Mouse (Mus musculus): ENCODE measurements around the gene Slc5a10.
"Not testable (repeated sequence)": the region's sequence is repeated elsewhere in the genome, so short reads cannot be mapped to it uniquely, and the experiment has no call there.

Slc5a10 gene

DNA sequence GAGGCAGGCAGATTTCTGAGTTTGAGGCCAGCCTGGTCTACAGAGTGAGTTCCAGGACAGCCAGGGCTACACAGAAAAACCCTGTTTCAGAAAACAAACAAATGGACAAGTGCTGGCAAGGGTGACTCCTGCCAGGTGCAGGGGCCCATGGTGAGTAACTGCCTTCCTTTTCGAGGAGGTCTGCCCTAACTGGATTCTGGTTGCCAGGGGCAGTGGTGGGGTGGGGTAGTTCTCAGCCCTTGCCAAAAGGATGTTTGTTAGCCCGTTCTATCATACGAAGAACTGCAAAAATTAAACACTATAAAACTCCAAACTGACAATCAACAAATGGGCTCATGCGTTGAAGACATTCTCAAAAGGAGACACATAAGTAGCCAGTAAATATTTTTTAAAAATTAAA lies 71.0 kb downstream of the Slc5a10 start:
- DNase-seq (ENCODE audit: low spot score in 2 of 2): no peak

DNA sequence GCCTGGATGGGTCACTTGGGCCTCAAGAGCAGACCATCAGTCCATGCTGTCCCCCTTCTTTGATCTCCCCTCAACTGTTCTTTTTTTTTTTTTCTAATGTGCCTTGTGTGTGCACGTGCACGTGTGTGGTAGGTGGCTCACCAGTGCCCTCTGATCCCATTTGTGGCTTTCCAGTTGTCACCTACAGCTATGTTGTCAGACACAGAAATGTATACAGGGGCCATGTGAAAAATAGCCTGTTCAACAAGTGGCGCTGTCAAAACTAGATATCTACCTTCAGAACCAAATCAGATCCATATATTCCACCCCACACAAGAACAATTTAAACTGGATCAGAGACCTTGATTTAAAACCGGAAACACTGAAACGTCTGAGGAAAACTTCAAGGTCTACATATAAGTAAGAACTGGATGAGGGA lies 71.5 kb downstream of the Slc5a10 start:
- no peak for DNase-seq (ENCODE audit: low spot score in 2 of 2)

DNA sequence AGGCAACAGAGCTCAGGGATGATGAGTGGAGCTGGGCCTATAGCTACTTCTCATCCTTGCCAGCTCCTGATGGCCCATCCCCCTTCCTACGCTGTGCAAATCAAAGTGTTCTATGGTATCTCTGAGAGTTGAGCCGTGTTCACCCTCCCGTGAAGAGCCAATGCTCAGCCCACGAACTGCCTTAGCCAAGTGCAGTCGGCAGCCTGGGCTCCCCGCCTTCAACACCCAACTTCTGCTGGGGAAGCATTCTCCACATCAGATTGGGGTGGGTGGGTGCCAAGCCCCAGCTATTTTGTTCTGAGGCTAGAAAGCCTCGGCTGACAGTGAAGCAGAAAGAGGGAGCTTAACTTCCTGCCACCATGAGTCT lies 71.9 kb downstream of the Slc5a10 start:
- peak; percentile 65 to 73 for DNase-seq (ENCODE audit: low spot score in 2 of 2)

DNA sequence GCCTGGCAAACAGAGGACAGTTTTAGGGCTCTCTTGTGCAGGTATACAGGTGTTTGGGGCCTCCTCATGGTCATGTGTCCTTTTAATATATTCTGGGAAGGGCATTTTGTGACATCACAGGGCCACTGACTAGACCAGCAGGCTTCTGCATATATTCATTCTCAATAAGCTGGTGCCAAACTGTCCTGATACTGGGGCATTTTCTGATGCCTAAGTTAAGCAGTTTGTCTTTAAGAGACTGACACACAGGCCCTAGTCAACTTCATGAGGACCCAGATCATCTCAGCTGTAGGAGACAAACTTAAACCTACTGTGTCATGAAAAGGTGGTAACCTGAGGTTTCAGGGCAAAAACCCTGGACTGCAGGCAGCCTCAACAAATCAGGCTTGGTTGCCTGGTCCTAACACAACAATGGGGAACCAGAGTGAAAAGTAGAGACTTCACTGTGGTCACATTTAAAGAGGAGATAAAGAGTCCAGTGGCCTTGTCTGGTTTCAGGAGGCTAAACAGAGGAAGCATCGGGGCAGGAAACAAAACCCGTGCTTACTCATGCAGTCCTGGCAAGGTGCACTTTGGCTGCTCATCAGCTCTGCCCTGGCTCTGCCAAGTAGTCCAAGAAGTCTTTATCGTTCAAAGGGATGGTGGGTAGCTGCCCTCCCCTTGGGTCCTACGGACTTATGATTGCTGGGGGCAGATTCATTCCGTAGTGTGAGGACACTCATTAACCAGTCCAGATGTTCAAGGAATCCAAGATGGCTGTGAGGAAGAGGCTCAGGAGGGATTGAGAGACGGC lies 72.5 kb downstream of the Slc5a10 start:
- DNase-seq (ENCODE audit: low spot score in 2 of 2): no peak

DNA sequence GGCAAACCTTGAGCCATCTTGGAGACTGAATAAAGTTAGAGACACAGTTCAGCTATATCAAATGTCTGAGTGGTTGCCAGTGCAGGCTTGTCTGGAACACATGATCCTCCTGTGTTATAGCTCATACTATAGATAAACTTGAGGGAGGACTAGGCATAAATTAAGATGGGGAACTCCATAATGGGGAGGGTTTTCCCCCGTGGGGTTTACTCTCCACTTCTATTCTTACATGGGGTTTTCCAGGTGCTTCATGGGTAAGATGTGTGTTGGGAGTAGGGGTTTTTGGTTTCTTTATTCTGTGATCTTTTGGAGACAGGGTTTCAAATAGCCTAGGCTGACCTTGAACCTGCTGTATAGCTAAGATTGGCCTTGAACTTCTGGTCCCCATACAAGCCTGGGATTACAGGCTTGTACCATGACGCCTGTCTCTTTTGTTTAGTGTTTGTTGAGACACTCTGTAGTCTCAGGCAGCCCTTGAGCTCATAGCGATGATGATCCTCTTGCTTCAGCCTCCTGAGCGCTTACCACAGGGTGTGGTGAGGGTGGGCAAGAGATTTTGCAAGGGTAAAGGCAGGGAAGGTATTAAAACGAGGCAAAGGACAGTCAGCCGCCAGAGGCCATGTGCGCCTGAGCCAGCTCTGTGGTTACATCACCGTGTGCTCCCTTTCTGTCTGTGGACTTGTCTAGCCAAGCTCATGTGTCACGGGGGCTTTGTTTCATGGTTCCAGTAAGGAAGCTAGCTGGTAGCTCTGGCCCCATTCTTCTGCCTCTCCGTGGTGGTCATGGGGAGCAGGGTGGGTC lies 73.3 kb downstream of the Slc5a10 start:
- DNase-seq (ENCODE audit: low spot score in 2 of 2): no peak

DNA sequence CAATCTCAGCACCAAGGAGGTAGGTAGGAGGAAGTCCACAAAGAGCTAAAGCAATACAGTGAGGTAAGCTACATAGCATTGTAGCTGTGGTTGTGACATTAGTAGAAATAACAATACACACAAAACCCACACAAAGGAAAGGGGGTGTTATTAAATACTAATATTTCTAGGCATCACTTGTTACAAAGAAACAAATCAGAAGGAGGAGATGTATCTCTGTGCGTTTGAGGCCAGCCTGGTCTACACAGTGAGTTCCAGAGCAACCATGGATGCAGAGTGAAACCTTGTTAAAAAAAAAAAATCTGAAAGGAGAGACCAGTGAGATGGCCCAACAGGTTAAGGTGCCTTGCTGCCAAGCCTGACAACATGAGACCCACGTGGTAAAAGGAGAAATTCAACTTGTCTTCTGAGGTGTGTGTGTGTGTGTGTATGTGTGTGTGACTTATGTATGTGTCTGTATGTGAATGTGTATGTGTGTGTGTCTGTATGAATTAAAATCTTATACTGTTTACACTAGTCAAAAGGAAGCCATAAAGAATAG lies 74.1 kb downstream of the Slc5a10 start:
- no peak for DNase-seq (ENCODE audit: low spot score in 2 of 2)

DNA sequence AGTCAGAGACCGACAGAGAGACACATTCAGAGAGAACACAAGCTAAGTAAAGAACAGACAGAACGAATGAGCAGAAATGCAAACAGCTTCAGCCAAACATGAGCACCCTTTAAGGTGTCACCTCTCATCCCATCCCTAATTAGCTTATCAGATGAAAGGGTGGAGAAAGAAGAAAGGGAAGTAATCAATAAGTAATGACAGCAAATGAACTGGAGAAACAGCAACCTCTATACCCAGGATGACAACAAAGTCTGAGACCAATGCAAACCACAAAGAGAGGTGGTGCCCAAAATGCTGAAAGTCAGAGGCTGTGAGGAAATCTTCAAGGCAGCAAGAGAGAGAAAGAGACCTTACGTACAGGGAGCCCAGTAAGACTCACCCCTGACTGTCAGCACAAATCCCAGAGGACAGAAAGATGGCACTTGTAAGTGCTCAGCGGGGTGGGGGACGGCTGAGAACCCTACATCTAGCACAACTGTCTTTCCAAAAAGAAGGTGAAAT lies 75.2 kb downstream of the Slc5a10 start:
- no peak for DNase-seq (ENCODE audit: low spot score in 2 of 2)

DNA sequence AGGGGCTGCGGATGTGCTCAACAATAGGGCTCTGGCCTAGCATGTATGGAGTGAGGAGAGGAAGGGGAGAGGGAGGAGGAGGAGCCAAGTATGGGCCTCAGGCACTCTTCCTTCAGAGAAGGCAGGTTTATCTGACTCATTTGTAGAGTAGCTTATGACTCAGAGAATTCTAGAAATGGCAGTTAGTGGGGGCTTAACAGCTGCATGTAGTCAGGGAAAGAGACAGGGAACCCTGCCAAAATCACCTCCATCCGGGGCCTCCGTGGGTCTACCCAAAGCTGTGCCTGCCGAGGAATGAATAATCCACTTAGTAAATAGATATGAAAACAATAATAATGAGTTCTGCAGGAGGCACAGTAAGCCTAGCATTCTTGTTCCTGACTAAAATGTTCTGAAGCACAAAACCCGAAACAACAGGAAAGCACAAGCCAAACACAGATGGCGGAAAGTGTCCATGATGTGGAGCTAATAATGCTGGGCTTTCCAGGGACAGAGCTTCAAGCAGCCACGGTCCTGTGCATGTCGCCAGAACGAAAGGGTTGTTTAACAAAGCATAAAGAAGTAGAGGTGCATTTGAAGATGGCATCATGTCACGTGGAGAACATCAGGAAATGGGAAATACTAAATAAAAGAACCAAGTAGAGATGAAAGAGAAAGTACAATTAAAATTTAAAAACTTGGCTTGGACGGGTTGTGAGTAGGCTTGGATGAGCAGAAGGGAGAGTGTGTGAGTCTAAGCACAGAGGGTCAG lies 75.9 kb downstream of the Slc5a10 start:
- peak; percentile 74 to 78 for DNase-seq (ENCODE audit: low spot score in 2 of 2)

DNA sequence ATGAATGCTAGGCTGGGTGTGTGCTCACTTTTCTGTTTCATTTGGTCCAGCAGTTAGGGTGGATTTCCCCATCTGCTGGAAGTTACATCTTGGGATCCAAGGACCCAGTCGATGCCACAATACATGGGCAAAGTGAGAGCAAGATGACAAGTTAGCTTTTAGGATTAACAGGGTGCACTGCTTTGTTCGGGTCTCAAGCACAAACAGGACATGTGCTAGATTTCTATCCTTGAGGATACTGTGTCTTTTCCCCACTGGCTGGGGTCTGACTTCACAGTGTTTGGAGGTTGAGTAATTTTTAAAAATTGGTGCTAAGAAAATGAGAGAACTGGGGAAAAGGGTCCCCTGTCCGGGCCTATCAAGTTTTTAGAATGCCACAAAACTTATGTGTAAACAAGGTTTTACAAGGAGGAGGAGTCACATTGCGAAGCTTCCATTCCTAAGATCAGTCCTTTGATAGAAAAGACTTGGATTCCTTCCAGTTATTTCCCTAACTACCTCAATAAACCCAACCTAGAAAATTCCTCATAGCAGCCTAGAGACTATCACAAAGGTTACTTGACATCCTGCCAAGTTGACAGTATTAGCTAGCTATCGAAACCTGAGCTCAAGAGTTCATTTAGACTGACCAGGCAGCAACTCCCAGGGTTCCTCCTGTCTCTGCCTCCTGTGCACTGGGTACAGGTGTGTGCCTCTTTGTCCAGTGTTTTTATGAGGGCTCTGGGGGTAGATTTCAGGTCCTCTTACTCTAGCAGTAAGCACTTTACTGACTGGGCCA lies 77.3 kb downstream of the Slc5a10 start:
- no peak for DNase-seq (ENCODE audit: low spot score in 2 of 2)

DNA sequence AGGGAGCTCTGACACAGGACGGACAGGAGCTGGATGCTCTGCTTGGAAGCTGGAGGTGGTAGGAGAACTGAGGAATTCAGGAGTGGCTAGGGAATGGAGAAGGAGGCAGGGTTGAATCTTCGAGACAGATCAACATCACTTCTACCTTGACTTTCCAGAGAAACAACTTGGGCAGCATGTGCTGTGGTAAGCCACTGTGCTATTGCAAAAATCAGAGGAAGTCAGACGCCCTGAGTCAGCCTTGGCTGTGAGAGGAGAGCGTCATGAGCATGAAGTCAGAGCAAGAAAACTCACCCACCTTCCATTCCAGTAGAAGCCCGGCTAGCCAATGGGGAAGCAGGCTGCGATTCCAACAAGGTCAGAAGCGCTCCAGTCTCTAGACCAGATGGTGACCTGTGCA lies 78.5 kb downstream of the Slc5a10 start:
- no peak for DNase-seq (ENCODE audit: low spot score in 2 of 2)

DNA sequence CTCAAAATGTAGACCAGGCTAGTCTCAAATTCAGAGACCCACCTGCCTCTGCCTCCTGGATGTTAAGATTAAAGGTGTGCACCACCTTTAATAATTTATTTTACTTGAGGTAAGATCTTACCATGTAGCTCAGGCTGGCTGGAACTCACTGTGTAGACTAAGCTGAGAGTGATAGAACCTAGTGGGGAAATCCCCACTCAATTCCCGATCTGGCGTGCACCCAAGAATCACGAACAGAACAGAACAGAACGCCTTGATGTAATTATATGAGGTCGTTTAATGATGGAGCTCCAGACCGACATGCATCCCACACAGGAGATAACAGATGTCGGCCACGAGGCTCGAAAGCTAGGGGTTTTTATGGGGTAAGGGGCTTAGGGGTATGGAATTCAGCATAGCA lies 80.0 kb downstream of the Slc5a10 start:
- not testable (repeated sequence) for DNase-seq (ENCODE audit: low spot score in 2 of 2)

DNA sequence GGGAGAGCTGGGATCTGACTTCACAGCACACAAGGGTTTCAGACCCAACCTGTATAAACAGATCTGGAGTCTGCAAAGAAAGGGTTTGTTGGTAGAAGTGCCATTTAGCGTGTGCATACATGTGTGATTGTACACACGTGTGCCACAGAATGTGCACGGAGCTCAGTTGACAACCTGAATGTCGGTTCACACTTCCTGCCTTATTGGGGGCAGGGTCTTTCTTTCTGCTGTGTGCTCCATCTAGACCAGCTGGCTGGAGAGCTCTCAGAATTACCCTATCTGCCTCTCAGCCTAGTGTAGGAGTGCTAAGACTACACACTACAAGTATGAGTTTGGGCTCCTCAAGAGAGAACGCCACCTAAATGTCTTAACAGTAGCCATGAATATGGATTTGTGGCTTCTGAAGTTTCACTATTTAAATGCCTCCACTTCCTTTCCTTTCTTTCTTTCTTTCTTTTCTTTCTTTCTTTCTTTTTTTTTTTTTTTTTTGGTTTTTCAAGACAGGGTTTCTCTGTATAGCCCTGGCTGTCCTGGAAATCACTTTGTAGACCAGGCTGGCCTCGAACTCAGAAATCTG lies 80.9 kb downstream of the Slc5a10 start:
- no peak for DNase-seq (ENCODE audit: low spot score in 2 of 2)

DNA sequence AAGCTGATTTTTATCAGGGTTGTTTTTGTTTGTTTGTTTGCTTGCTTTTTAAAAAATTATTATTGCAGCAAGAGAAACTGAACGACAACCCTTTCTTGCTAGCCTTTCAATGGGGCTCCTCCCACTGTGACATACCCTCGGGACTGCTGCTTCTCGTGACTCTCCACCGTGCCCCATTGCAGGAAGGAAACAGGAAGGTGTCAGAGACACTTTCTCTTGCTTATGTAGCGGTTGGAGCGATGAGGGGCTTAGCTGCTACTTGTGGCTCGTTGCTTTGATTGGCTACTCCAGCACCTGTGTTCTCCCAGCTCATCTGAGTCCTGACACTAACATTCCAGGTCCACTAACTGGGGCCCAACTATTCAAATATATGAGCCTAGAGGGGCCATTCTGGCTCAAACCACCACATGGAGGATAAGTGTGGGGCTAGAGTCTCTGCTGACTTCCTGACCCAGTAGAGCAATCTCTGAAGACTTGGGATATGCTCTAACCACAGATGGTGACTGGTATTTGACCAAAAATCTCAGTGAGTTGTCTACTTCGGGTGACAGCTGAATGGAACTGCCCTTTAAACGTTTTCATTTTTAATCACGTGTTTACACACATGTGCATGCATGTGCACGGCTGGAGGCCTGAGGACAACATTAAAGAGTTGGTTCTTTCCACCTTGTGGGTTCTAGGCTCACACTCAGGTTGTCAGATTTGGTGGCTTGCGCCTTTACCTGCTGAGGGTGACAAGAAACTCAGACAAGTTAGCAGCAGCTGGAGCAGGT lies 81.7 kb downstream of the Slc5a10 start:
- no peak for DNase-seq (ENCODE audit: low spot score in 2 of 2)

DNA sequence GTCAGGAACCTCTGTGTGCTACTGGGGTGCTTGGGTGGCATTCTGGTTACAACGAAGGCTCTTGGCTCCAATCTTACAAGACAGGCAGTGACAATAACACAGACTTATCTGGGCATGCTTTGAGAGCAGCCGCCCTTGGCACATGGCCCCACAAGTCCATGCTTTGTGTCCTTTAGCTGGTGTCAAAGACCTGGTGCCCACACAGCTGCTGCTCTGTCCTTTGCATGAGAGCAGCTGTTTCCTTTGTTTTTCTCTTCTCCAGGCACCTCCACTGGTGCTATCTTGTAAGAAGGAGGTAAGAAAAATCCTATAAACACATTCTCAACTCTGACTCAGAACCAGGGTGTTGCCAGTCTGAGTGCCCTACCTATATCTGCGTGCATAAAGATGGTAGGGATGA lies 82.8 kb downstream of the Slc5a10 start:
- DNase-seq (ENCODE audit: low spot score in 2 of 2): no peak

DNA sequence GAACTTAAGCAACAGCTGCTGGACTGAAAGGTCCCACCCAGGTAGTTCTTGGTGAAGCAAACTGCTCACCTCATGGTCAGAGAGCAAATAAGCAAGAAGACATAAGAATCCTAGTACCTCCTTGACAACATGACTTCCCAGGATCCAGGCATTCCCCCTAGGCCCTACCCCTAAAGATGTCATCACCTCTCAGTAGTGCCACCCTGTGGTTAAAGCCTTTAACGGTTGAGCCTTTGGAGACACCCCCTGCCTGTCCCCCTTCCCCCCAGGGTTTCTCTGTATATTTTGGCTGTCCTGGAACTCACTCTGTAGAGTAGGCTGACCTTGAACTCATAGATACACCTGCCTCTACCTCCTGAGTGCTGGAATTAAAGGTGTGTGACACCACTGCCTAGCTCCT lies 83.2 kb downstream of the Slc5a10 start:
- DNase-seq (ENCODE audit: low spot score in 2 of 2): no peak

DNA sequence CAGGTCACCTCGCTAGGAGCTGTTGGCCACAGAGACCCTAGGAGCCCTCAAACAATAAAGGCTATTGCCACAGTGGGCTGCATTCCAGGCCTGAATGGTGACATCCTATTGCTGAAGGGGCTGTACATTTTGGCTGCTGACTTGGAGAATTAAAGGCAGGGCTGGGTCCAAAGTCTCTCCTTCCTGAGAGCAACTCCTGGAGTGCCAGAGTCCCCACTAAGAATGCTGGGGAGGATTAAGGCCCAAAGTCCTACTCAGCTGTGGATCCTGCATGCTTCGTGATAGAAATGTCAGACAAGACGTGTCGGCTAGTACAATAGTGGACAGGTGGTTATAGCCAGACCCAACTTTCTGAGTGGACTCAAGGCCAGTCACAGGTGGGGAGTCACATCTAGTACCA lies 84.3 kb downstream of the Slc5a10 start:
- DNase-seq (ENCODE audit: low spot score in 2 of 2): not testable (repeated sequence)

DNA sequence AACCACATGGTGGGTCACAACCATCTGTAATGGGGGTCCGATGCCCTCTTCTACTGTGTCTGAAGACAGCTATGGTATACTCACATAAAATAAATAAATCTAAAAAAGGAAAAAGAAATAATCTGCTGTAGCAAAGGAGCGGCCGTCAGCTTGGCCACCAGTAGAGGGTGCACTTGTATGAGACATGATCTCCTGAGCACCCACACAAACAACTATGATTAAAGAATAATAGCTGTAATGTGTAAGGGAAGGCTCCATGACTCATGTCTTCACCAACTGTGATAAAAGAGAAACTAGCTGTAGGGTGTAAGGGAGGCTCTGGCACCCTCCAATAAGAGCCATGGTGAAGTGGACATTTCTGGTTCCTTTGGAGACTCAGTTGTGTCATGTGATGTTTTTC lies 91.0 kb downstream of the Slc5a10 start:
- no peak for DNase-seq (ENCODE audit: low spot score in 2 of 2)

DNA sequence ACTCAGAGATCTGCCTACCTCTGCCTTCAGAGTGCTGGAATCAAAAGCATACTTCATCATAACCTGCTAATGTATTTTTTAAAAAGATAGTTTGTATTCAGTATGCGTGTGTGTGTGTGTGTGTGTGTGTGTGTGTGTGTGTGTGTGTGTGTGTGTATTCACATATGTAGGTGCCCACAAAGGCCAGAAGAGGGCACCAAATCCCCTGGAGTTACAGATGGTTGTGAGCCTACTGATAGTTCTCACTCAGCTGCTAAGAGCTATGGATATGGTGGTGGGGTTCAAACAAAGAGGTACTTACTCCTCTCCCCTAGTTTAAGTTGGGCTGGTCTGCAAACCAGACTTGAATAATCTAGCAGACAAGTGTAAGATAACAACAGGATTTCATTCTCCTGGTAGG lies 94.1 kb downstream of the Slc5a10 start:
- DNase-seq (ENCODE audit: low spot score in 2 of 2): no peak

DNA sequence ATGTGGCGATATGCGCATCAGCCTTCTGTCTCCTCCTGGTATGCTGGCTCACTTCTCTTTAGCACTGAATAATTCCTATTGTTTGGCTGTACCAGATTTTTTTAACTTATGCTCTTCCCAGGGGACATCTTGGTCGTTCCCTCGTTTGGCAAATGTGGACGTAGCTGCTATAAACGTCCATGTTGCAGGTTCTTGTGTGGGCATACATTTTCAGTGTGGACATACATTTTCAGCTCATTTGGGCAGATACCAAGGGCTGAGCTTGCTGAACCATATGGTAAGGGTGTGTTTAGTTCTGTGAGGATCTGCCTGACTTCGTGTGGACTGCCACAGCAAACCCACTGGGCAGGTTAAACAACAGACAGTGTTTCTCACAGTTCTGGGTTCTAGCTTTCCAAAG lies 95.5 kb downstream of the Slc5a10 start:
- DNase-seq (ENCODE audit: low spot score in 2 of 2): peak in 1 of 2 experiments; percentile 11

Measured in right cerebral cortex, adult 2 months (tissue).